Mouse (Mus musculus) heart, adult 2 months (tissue): ENCODE results near the gene Zfand3.

Source experiments
- EP300 ChIP-seq: fragments of 200-500 bp; IDR thresholded peaks from 2 replicates; pipeline ENCODE4 v1.6.1; 2011; ENCODE audit warnings: low read depth, low read length, control low read depth; ENCODE audit not compliant: insufficient read depth
- POLR2A ChIP-seq: fragments of 200-500 bp; IDR thresholded peaks from 2 replicates; pipeline ENCODE4 v1.6.1; 2011; ENCODE audit warnings: mild to moderate bottlenecking, low read depth, low read length, control low read depth; ENCODE audit not compliant: insufficient read depth

DNA sequence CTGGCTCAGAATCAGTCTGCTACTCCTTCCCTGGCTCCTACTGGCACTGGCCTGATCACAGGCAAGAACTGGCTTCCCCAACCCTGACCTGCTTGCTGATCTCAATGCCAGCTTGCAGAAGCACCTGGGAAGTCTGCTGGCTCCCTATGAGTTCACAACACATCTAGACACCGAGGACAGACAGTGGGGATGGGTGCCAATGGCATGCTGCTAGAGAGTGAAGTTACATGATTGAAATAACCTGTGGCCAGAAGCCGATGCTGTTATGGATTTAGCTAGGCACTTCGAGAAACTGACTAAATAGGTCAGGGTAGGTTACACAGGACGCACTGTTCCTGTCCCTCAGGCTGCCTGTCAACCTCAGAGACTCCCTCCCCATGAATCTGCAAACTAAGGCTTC is 236.1 kb downstream of the Zfand3 start:
- TF ChIP-seq EP300 (no peak), POLR2A (no peak)
